Comparison of ENCODE assay signal across 24 mouse cellular contexts in the genomic region with DNA sequence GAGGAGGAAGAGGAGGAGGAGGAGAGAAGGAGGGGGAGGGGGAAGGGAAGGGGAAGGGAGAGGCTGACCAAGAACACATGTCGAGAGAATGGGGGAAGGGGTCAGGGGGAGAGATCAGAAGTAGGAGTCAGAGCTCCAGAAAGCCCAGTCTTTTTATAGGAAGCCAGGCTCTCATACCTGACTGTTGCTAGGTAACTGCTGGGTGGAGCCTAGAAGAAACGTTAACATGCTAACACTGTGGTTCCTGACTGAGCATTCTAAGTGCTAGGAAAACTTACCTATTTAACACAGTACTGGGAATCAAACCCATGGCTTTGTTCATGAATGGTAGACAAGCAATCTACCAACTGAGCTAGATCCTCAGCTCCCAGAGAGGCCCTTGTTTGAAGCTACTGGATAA. TPM values are rescaled to one million over a fixed set of nuclear protein-coding genes. Genes with fewer than 3 reads are reported as not detected.
"Had no signal": no experiment of that assay in that cellular context is flagged by ENCODE, and none has a peak within 500 bp of the region (broad histone marks: within the 10 kb centered on the region; RNA-seq: fewer than 3 reads in every experiment).

No protein-coding gene starts in this region.

- H3K27me3 ChIP-seq: limb, embryonic 12.5 days; limb, embryonic 15.5 days; lung, embryonic 15.5 days; midbrain, embryonic 12.5 days; midbrain, embryonic 15.5 days; neural tube, embryonic 12.5 days; neural tube, embryonic 15.5 days had no signal

- H3K4me3 ChIP-seq: limb, embryonic 12.5 days; limb, embryonic 15.5 days; lung, embryonic 15.5 days; midbrain, embryonic 12.5 days; midbrain, embryonic 15.5 days; neural tube, embryonic 12.5 days; neural tube, embryonic 15.5 days had no signal

- H3K27ac ChIP-seq: limb, embryonic 12.5 days; limb, embryonic 15.5 days; liver, embryonic 14.5 days; lung, embryonic 15.5 days; macrophage; midbrain, embryonic 12.5 days; midbrain, embryonic 15.5 days; neural tube, embryonic 12.5 days; neural tube, embryonic 15.5 days had no signal

- H3K9ac ChIP-seq: limb, embryonic 12.5 days; limb, embryonic 15.5 days; liver, embryonic 14.5 days; liver, postnatal 0 days; lung, embryonic 15.5 days; midbrain, embryonic 12.5 days; midbrain, embryonic 15.5 days; neural tube, embryonic 12.5 days; neural tube, embryonic 15.5 days had no signal

- H3K9me3 ChIP-seq: limb, embryonic 12.5 days; limb, embryonic 15.5 days; lung, embryonic 15.5 days; midbrain, embryonic 12.5 days; midbrain, embryonic 15.5 days; neural tube, embryonic 12.5 days; neural tube, embryonic 15.5 days had no signal

- DNase-seq: kidney, adult 9 months; kidney, postnatal 14 days; kidney, postnatal 4 days; left cerebral cortex, postnatal 4 days; liver, postnatal 0 days; right cerebral cortex, postnatal 25 days; spleen, adult 18-20 months; thymus, adult 18-20 months; thymus, postnatal 4 days had no signal

- H3K4me2 ChIP-seq: limb, embryonic 12.5 days; limb, embryonic 15.5 days; liver, embryonic 11.5 days; lung, embryonic 15.5 days; midbrain, embryonic 12.5 days; midbrain, embryonic 15.5 days; neural tube, embryonic 12.5 days; neural tube, embryonic 15.5 days had no signal

- ATAC-seq: intestine, postnatal 0 days; midbrain, embryonic 15.5 days had no signal

- H3K36me3 ChIP-seq: limb, embryonic 12.5 days; midbrain, embryonic 12.5 days; midbrain, embryonic 15.5 days; neural tube, embryonic 12.5 days; neural tube, embryonic 15.5 days had no signal

RNA-seq across cellular contexts. Expression of a gene that starts 51.7 kb away (rescaled TPM):
- total RNA-seq: layer of hippocampus, adult 18-20 months; layer of hippocampus, postnatal 14 days; left cerebral cortex, adult 8-10 months; left cerebral cortex, postnatal 4 days had no signal
- polyA plus RNA-seq: intestine, postnatal 0 days; kidney, embryonic 16.5 days; limb, embryonic 15.5 days; midbrain, embryonic 15.5 days; neural tube, embryonic 15.5 days had no signal
